Mouse (Mus musculus) heart, embryonic 13.5 days (tissue): ENCODE data around the gene Zfp13. TPM values are rescaled to one million over a fixed set of nuclear protein-coding genes. Genes with fewer than 3 reads are reported as not detected.

Experiments used
- ATAC-seq: fragments of 200-750 bp; cut with Nextera tagmentation; 2 replicates; pipeline ENCODE4 v1.8.0; 2017; ENCODE audit warnings: moderate TSS enrichment; ENCODE audit not compliant: insufficient number of reproducible peaks, low FRiP score, low TSS enrichment; ENCODE audit errors: extremely low read depth
- H3K27ac ChIP-seq: fragments of 300-500 bp; sonication (generic); replicated peaks from 2 replicates; pipeline ENCODE4 v1.5.1; 2015; ENCODE audit warnings: moderate library complexity, mild to moderate bottlenecking, inconsistent platforms
- H3K27me3 ChIP-seq: fragments of 300-500 bp; sonication (generic); replicated peaks from 2 replicates; pipeline ENCODE4 v1.6.1; 2015; ENCODE audit warnings: mild to moderate bottlenecking, inconsistent platforms
- H3K36me3 ChIP-seq: fragments of 300-500 bp; sonication (generic); 2 replicates; pipeline ENCODE4 v1.6.1; 2015; ENCODE audit warnings: mild to moderate bottlenecking, inconsistent platforms
- H3K4me1 ChIP-seq: fragments of 300-500 bp; sonication (generic); 2 replicates; pipeline ENCODE4 v1.6.1; 2015; ENCODE audit warnings: inconsistent platforms
- H3K4me2 ChIP-seq: fragments of 300-500 bp; sonication (generic); 2 replicates; pipeline ENCODE4 v1.6.1; 2015; ENCODE audit warnings: inconsistent platforms, mild to moderate bottlenecking, moderate library complexity
- H3K4me3 ChIP-seq: fragments of 300-500 bp; sonication (generic); 2 replicates; pipeline ENCODE4 v1.5.1; 2015; ENCODE audit warnings: moderate library complexity, mild to moderate bottlenecking, inconsistent platforms
- H3K9ac ChIP-seq: fragments of 300-500 bp; sonication (generic); 2 replicates; pipeline ENCODE4 v1.6.1; 2015; ENCODE audit warnings: inconsistent platforms, mild to moderate bottlenecking, moderate library complexity
- H3K9me3 ChIP-seq: fragments of 300-500 bp; sonication (generic); 2 replicates; pipeline ENCODE4 v1.6.1; 2016; ENCODE audit warnings: inconsistent platforms
- WGBS: fragments of 180-500 bp; shearing (Covaris S2); methylation state at CpG from one replicate; pipeline ENCODE4 v1.1.7; 2015; ENCODE audit warnings: mixed read lengths; 5-methylcytosine and 5-hydroxymethylcytosine counted together
- polyA plus RNA-seq: library from polyadenylated mRNA; unstranded; fragments of >200 nt; fragmentation: Nextera tagmentation; extraction: Ambion mirVana; gene quantifications from 2 replicates; pipeline ENCODE4 v1.2.1, GENCODE M21; 2015

The Zfp13 gene
- polyA plus RNA-seq, 1 experiment from 2014 or later: 9.2 TPM

DNA sequence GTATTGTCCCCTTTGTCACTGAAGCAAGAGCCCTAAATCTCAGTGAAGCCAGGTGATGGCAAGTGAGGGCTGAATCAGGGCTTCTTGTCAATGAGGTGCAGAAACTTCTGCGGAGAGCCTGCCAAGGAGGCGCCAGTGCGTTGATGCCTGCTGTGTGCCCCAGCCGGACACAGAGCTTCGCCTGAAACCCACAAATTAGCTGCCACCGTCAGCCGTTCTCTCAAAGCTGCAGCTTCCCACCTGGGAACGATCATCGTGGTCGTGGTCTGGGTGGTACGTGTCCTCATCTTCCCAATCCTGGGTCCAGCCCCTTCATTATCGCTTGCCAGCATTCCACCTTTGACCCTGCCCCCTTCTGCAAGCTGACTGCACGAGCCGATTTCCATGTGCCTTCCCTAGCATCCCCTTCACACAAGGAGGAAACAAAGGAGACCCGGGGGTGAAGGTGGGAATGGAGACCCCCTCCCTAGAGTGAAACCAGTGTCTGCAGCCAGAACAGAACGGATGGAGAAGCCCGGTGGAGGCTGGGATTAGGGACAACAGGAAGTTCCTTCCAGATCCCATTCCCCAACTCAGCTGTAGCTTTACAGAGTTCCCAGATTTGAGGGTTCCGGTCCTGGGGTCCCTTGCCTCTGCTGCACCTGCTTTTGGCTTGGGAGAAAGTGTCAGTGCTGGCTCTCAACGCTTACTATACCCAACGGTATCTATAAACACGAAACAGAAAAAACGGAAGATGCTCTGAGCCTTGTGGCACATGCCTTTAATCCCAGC lies 13.4 kb downstream of the Zfp13 start:
- Histone ChIP-seq H3K4me1 (peaks cover 20% of the 10 kb centered on the region), H3K27ac (peak overlapping the region; percentile 8; the same call in 1 of the 2 replicates), H3K9ac (peak overlapping the region; percentile 89), H3K4me3 (peak overlapping the region; percentile 80), H3K9me3 (no peaks in the 10 kb centered on the region), H3K36me3 (peaks cover 26% of the 10 kb centered on the region), H3K27me3 (no peaks in the 10 kb centered on the region), H3K4me2 (peak overlapping the region; percentile 95)
- no peak for ATAC-seq
- WGBS: 1% methylated on average over 22 of the region's 22 CpGs

GRCm38 (mm10) chr17:23584786-23585185 lies 14.5 kb downstream of the Zfp13 start:
- H3K4me3 ChIP-seq: peak overlapping the region; percentile 80
- H3K9me3 ChIP-seq: no peaks in the 10 kb centered on the region
- no peak overlapping the region for H3K27ac ChIP-seq
- peak overlapping the region; percentile 95 for H3K4me2 ChIP-seq
- ATAC-seq: no peak
- H3K27me3 ChIP-seq: no peaks in the 10 kb centered on the region
- 75% methylated on average over 8 of the region's 8 CpGs for WGBS
- peaks cover 20% of the 10 kb centered on the region for H3K4me1 ChIP-seq
- peak overlapping the region; percentile 89 for H3K9ac ChIP-seq
- peaks cover 37% of the 10 kb centered on the region for H3K36me3 ChIP-seq

DNA sequence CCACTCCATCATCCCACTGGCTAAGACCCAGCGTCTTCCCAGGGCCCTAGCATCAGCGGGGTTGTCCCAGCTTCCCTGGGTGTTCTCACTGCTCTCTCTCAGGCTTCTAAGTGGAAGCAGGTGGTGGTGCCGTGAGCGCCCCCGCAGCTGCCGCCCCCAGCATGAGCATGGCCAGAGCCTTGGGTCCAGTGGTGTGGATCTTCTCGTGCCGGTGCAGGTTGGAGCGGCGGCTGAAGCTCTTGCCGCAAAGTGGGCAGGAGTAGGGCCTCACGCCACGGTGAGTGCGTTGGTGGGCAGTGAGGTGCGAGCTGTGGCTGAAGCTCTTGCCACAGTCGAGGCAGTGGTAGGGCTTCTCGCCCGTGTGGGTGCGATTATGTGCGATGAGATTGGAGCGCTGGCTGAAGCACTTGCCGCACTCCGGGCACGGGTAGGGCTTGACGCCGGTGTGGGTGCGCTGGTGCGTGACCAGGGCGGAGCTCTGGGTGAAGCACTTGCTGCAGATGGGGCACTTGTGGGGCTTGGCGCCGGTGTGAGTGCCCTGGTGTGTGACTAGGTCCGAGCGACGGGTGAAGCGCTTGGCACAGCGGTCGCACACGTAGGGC lies 23.2 kb downstream of the Zfp13 start:
- 92% methylated on average over 38 of the region's 38 CpGs for WGBS
- H3K27me3 ChIP-seq: no peaks in the 10 kb centered on the region
- no peak for ATAC-seq
- H3K27ac ChIP-seq: no peak overlapping the region
- peaks cover 87% of the 10 kb centered on the region for H3K36me3 ChIP-seq
- no peak overlapping the region for H3K4me2 ChIP-seq
- H3K4me1 ChIP-seq: no peaks in the 10 kb centered on the region
- H3K4me3 ChIP-seq: no peak overlapping the region
- H3K9ac ChIP-seq: no peak overlapping the region
- H3K9me3 ChIP-seq: peaks cover 12% of the 10 kb centered on the region; the same call in 1 of the 2 replicates

DNA sequence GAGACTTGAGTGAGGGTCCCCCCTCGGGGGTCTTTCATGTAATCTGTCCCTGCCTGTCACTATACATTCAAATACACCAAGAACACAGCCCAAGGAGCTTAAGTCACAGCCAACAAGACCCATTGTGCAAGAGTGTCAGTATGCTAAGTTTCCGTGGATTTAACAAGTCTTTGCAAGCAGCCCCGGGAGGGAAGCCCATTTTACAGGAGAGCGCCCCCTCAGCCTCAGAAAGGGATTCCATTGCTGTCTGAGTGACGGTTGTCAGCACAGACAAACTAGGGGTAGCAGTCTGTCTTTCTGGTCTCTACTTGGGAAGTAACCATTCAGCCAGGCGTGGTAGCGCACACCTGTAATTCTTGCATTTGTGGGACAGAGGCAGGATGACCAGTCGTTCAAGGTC lies 25.2 kb downstream of the Zfp13 start:
- no peak overlapping the region for H3K4me2 ChIP-seq
- H3K27me3 ChIP-seq: no peaks in the 10 kb centered on the region
- H3K36me3 ChIP-seq: peaks cover 68% of the 10 kb centered on the region
- H3K9me3 ChIP-seq: peaks cover 12% of the 10 kb centered on the region; the same call in 1 of the 2 replicates
- 82% methylated on average over 8 of the region's 8 CpGs for WGBS
- no peak overlapping the region for H3K4me3 ChIP-seq
- ATAC-seq: no peak
- no peaks in the 10 kb centered on the region for H3K4me1 ChIP-seq
- H3K27ac ChIP-seq: no peak overlapping the region
- no peak overlapping the region for H3K9ac ChIP-seq

- Histone ChIP-seq H3K4me1 (no peaks in the 10 kb centered on the region), H3K27me3 (no peaks in the 10 kb centered on the region), H3K27ac (no peak overlapping the region), H3K9me3 (peaks cover 8% of the 10 kb centered on the region; the same call in 1 of the 2 replicates), H3K9ac (no peak overlapping the region), H3K4me3 (no peak overlapping the region), H3K36me3 (peaks cover 48% of the 10 kb centered on the region), H3K4me2 (no peak overlapping the region)
- 71% methylated on average over 6 of the region's 6 CpGs for WGBS
- no peak for ATAC-seq
These were observed 27.2 kb downstream of the Zfp13 start for GRCm38 (mm10) chr17:23572059-23572458.

GRCm38 (mm10) chr17:23571084-23571483 lies 28.2 kb downstream of the Zfp13 start:
- H3K4me3 ChIP-seq: no peak overlapping the region
- H3K27me3 ChIP-seq: no peaks in the 10 kb centered on the region
- H3K4me2 ChIP-seq: no peak overlapping the region
- no peak for ATAC-seq
- 18% methylated on average over 5 of the region's 5 CpGs for WGBS
- peaks cover 38% of the 10 kb centered on the region for H3K36me3 ChIP-seq
- H3K9ac ChIP-seq: no peak overlapping the region
- H3K9me3 ChIP-seq: peaks cover 6% of the 10 kb centered on the region; the same call in 1 of the 2 replicates
- no peak overlapping the region for H3K27ac ChIP-seq
- H3K4me1 ChIP-seq: no peaks in the 10 kb centered on the region

DNA sequence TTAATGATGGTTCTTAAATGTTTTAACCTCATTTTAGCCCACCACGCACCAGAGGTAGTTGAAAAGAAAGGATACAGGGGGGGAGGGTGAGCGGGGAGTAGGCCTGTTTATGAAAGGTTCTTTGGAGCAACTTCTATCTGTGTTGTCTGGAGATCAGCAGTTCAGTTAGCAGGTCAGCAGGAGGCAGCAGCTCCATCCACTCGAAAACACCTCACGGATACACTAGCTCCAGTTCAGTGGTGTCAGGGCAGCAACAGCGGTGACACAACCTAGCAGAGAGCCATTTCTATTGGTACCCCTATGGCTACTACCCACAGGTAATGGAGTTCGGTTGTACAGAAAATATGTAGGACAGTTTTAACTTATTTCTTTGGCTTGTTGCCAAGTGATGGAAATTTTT lies 29.3 kb downstream of the Zfp13 start:
- Histone ChIP-seq H3K27ac (no peak overlapping the region), H3K27me3 (no peaks in the 10 kb centered on the region), H3K4me1 (peaks cover 5% of the 10 kb centered on the region), H3K4me3 (no peak overlapping the region), H3K36me3 (peaks cover 28% of the 10 kb centered on the region), H3K9me3 (no peaks in the 10 kb centered on the region), H3K4me2 (no peak overlapping the region), H3K9ac (no peak overlapping the region)
- ATAC-seq: no peak
- 35% methylated on average over 6 of the region's 6 CpGs for WGBS

- Histone ChIP-seq H3K27ac (no peak overlapping the region), H3K9ac (no peak overlapping the region), H3K4me3 (no peak overlapping the region), H3K4me1 (peaks cover 10% of the 10 kb centered on the region), H3K36me3 (peaks cover 11% of the 10 kb centered on the region; the same call in 1 of the 2 replicates), H3K9me3 (no peaks in the 10 kb centered on the region), H3K4me2 (no peak overlapping the region), H3K27me3 (no peaks in the 10 kb centered on the region)
- ATAC-seq: no peak
- WGBS: 39% methylated on average over 5 of the region's 5 CpGs
These were observed 30.9 kb downstream of the Zfp13 start for GRCm38 (mm10) chr17:23568370-23568769.

GRCm38 (mm10) chr17:23566787-23567186 lies 32.5 kb downstream of the Zfp13 start:
- Histone ChIP-seq H3K36me3 (no peaks in the 10 kb centered on the region), H3K9ac (no peak overlapping the region), H3K4me2 (no peak overlapping the region), H3K4me3 (no peak overlapping the region), H3K9me3 (no peaks in the 10 kb centered on the region), H3K4me1 (peaks cover 17% of the 10 kb centered on the region), H3K27ac (no peak overlapping the region), H3K27me3 (no peaks in the 10 kb centered on the region)
- 40% methylated on average over 5 of the region's 5 CpGs for WGBS
- no peak for ATAC-seq

DNA sequence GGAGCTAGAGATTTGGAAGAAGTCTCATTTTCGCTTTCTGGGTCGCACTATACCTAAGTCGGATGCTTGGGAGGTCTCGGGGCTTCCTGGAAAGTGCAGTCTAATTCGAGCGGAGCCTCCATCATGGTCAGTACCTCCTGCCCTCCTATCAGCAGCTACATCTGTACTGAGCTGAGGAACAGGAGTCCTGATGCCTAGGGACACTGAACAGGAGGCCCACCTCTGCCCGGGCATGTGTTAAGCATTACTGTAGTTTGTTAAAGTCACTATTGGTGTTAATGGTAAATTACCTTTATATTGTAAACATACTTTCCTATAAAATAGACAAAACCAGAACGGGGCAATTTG lies 34.9 kb downstream of the Zfp13 start:
- H3K4me3 ChIP-seq: peak overlapping the region; percentile 74
- peak overlapping the region; percentile 96 for H3K9ac ChIP-seq
- ATAC-seq: peak; percentile 46
- no peaks in the 10 kb centered on the region for H3K27me3 ChIP-seq
- H3K27ac ChIP-seq: peak overlapping the region; percentile 94
- H3K9me3 ChIP-seq: no peaks in the 10 kb centered on the region
- under 1% methylated on average over 8 of the region's 8 CpGs for WGBS
- peaks cover 17% of the 10 kb centered on the region for H3K4me1 ChIP-seq
- H3K4me2 ChIP-seq: peak overlapping the region; percentile 80
- peaks cover 18% of the 10 kb centered on the region for H3K36me3 ChIP-seq

- H3K4me3 ChIP-seq: peak within 1 kb of the TSS; percentile 74
- peaks cover 24% of the 10 kb centered on the region for H3K36me3 ChIP-seq
- H3K9ac ChIP-seq: peak within 1 kb of the TSS; percentile 96
- WGBS: 1% methylated on average over 57 of the region's 59 CpGs
- ATAC-seq: peak; percentile 94
- H3K9me3 ChIP-seq: no peaks in the 10 kb centered on the region
- peak within 1 kb of the TSS; percentile 94 for H3K27ac ChIP-seq
- H3K4me1 ChIP-seq: peaks cover 17% of the 10 kb centered on the region
- no peaks in the 10 kb centered on the region for H3K27me3 ChIP-seq
- peak within 1 kb of the TSS; percentile 80 for H3K4me2 ChIP-seq
These were observed 35.5 kb downstream of the Zfp13 start, which contains the start of gene Zfp213 for GRCm38 (mm10) chr17:23563595-23564367. Gene Zfp213 (minus strand): TSS chr17:23564238.
